Mouse (Mus musculus): Measurements from ENCODE around the gene Gm525. TPM values are rescaled to one million over a fixed set of nuclear protein-coding genes. Genes with fewer than 3 reads are reported as not detected.
"Not testable (repeated sequence)": the region's sequence is repeated elsewhere in the genome, so short reads cannot be mapped to it uniquely, and the experiment has no call there.

Gene Gm525
- polyA plus RNA-seq, 1 experiment = 4.7 TPM

DNA sequence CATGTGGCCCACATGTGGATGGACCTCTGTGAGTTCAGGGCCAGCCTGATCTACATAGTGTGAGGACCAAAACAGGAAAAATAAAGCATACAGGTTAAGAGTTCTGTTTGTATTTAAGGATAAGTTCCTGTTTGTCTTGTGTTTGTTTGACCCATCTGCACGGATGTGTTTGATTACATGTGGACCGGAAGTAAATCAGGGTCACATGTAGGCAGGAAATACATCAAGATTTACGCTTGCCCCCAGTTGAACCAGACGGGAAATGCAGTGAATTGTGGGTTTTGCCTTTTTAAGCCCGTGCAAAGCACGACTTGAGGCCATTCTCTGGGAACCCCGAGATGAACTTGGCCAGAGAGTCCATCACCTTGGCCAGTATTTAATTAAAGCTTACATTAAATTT, 12.3 kb upstream of the Gm525 start:
- DNase-seq (ENCODE audit: low read depth) = no peak

DNA sequence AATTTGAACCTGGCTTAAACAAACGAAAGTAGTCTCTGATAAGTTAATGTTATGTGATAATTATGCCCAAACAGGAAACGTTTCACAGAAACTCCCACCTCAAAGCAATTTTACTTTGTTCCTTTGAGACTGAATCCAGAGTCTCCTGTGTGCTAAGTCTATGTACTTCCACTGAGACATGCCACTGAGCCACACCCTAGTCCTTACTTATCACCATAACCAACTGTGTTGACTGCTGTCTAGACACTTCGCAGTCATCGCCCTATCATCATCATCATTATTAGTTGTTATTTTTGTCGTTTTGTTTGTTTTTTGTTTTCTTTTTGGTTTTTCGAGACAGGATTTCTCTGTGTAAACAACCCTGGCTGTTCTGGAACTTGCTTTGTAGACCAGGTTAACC, 9.3 kb upstream of the Gm525 start:
- no peak for DNase-seq (ENCODE audit: low read depth)

DNA sequence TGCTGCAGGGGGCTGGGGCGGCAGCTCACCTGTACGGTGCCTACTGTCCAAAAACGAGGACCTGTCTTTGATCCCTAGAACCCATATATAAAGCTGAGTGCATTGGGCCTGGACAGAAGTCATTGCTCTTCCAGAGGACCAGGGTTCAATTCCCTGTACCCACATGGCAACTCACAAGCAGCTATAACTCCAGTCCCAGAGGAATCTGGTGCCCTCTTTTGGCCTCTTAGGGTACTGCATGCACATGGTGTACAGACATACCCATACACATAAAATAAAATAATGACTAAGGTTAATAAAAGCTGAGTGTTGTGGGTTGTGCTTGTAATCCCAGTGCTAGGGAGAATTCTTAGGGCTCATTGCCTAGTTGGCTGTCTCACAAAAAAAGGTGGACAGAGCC, 8.3 kb upstream of the Gm525 start:
- no peak for DNase-seq (ENCODE audit: low read depth)

DNA sequence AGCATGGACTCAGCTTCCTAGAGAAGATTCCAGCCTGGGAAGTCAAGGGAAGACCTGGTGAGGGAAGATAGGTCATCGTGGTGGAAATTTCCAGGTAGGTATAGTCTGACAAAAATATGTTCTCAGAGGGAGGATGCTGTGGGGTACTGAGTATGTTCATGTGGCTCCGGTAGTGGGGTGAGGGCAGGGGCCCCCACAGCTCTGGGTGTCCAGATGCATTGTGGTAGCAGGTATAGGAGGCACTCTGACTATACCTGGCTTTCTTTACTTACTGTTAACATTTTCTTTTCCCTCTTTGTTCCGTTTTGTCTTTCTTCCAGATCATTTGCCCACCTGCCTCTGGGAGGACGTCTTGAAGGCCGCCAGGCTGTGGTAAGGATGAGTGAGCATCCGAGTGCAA, 7.5 kb upstream of the Gm525 start:
- no peak for DNase-seq (ENCODE audit: low read depth)

DNA sequence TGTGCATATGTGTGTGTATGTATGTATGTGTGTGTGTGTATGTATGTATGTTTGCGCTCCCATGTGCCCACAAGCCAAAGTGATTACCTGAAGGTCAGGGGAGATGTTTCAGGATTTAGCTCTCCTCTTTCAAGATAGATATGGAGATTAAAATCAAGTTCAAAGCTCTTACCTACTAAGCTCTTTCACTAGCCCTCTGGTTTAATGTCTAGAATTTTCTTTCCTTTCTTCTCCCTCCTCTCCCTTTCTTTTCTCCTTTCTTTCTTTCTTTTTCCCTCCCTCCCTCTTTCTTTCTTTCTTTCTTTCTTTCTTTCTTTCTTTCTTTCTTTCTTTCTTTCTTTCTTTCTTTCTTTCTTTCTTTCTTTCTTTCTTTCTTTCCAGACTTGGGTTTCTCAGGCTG, 6.9 kb upstream of the Gm525 start, which contains the start of gene Dgke:
TSS of gene Dgke (minus strand) at position 101 of the 400 bp plus-strand sequence.
- no peak for DNase-seq (ENCODE audit: low read depth)

DNA sequence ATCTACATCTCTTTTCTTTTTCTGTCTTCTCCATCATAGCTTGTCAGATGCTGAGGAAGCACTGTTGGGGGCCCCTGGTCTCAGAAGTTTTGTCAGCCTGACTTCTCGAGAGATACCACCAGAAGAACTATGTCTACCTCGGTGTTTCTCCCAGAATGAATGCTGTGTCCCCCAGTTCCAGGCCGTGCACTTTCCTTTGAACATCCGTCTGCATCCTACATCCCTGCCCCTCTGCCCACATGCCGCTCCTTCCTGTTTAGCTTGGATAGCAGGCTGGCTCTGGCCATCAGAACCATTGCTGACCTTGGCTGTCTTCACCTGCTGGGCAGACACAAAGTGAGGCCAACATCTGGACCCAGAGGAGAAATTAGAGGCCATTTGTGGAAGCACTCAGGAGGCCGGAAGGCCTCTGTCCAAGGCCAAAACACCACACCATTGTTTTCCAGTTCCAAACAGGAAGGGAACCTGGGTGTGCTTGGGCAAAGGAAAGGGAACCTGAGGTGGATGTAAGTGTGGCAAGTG, 6.3 kb upstream of the Gm525 start:
- no peak for DNase-seq (ENCODE audit: low read depth)

DNA sequence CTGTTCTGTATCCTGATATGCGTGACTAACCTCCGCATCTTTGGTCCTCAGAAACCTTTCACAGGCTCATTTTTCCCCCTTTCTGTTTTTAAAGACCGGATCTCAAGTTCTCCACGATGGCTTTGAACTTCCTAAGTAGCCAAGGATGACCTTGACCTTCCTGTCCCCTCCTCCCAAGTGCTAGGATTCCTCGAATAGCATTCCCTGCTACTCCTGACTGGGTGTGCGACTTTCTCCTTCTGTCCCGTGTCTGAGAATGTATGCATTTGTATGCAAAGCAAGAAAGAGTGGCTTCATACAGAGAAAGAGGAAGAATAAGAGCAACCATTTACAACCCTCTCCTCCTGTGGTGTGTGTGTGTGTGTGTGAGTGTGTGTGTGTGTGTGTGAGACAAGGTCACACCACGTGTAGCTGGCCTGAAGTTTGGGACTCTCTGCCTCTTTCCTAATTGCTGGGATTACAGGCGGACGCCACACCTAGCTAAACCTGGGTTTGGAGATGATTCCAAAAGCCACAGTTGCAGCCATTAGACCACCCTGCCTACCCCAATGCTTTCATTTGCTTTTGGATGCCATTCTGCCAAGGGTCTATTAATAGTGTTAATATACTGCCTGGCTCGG, 5.7 kb upstream of the Gm525 start:
- no peak for DNase-seq (ENCODE audit: low read depth)

DNA sequence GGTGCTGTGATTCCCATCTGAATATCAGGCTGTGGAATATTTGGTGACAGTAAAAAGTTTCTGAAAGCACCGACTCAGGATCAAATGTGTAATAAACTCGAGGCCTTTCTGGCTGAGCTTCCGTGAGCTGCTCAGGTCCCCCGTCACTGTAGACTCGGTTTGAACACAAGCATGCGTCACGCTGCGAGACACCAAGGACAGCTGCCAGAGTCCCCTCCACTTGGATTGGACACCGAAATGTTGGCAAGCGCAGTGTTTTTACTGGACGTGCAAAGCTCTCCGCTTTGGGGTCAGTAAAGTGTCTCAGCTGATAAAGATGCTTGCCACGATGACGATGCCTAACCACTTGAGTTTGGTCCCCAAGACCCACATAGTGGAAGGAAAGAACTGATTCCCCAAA, 5.0 kb upstream of the Gm525 start:
- no peak for DNase-seq (ENCODE audit: low read depth)

DNA sequence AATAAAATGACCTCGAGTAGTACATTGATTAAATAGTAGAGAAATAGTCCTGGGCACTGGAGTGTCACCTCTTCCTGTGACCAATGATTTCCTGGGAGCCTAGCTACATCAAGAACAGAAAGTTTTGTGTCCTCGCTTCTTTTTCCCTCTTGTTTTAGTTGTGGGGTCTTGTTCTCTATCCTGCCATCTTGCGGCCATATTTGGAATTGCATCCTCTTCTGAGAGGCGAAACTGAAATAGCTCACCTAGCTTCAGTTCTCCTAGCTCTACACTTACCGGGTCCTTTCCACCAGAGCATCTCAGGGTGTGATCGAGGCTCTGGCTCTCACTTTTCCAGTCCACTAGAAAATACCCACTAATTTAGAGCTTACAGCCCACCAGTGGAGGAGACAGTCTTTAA, 4.3 kb upstream of the Gm525 start:
- no peak for DNase-seq (ENCODE audit: low read depth)

DNA sequence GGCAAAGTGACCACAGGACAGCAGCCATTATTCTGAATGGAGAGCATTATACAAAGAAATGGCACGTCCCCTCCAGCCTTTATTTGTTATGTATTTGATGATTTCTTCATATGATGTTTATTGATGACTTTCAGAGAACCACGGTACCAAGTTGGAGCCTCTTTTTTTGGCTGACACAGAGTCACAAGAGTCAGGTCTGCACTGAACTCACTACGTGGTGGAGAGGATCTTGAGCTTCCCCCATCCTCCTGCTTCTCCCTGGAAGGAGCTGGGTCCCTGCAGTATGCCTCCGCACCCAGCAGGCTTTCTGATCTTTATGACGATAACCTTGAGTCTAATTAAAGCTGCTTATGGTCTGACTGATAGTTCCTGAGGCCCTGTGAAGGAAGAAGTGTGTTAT, 2.1 kb upstream of the Gm525 start:
- no peak for DNase-seq (ENCODE audit: low read depth)

DNA sequence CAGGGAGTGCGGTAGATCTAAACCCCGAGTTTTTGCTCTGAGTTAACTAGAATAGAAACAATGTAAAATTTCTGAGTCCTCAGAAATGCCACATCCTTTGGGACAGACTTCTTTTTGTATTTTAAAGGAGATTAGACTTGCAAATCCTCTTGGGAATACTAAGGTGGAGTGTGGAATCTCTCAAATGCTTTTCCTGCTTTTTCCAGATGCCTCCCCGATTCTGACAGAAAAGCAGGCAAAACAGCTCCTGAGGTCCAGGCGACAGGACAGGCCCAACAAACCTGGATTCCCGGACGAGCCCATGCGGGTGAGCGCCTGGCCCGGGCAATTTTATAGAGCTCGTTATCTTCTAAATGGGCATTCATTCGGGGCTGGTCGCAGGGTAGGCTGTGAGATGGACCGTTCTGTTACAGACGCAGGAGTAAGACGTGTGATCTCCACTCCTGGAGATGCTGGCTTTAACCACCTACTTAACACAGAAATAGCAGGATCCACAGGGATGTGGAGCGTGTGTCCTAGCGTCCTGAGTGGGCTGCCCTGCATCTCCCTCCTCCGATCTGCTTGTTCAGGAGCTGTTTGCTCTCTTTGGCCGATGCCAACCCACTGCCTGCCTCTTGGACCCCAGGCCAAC, 1.3 kb downstream of the Gm525 start:
- DNase-seq (ENCODE audit: low read depth) = no peak

DNA sequence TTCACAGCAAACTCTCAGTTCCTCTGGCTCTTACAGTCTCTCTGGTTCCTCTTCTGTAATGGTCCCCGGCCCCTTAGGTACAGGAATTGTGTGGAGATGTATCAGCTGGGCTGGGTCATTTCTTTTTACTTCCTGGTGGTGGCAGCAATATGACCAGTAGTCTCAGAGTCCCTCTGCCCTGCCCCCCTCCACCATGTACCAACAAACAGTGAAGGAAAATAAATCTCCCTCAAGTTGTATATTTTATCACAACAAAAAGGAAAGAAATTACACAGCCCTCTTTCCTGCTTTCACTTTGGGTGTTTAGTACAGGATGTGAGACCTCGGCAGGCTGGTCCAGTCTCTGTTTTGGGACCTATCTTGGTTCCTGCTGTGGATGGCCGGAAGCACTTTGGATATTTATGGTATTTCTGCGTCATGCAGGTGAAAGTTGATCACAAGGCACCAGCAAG, 2.8 kb downstream of the Gm525 start:
- no peak for DNase-seq (ENCODE audit: low read depth)

DNA sequence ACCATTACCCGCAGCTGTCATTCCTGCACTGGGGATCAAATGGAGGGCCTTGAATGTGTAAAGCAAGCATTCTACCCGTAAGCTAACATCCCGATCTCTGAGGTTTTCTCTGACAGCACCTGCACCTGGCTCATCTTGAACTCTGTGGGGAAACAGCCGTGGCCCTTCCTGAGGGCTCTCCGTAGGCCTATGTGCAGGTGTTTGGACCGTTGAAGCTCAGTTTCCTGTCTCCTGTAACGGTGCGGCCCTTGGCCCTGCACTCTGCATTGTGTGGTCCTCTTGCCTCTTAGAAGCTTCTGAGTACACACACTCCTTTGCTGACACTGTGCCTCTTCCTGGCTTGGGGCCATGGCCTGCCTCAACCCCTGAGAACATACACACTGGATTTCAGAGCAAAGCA, 4.0 kb downstream of the Gm525 start:
- no peak for DNase-seq (ENCODE audit: low read depth)

DNA sequence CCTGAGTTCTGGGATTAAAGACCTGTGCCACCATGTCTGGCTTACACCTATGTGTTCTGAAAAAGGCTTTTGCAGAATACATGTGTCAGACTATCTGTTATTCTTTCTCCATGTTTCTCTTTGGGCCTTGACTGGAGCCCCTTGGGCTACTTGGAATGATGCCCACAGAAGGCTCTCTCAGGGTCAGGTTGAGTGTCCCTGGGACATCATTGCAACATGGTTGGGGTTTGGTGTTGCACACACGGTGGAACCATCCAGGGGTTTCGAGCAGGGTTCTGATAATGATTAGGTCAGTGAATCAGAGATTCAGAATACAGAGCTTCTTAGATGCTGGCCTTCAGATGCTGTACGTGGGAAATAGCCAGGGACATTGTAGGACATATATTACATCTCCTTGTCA, 4.7 kb downstream of the Gm525 start:
- DNase-seq (ENCODE audit: low read depth) = no peak

DNA sequence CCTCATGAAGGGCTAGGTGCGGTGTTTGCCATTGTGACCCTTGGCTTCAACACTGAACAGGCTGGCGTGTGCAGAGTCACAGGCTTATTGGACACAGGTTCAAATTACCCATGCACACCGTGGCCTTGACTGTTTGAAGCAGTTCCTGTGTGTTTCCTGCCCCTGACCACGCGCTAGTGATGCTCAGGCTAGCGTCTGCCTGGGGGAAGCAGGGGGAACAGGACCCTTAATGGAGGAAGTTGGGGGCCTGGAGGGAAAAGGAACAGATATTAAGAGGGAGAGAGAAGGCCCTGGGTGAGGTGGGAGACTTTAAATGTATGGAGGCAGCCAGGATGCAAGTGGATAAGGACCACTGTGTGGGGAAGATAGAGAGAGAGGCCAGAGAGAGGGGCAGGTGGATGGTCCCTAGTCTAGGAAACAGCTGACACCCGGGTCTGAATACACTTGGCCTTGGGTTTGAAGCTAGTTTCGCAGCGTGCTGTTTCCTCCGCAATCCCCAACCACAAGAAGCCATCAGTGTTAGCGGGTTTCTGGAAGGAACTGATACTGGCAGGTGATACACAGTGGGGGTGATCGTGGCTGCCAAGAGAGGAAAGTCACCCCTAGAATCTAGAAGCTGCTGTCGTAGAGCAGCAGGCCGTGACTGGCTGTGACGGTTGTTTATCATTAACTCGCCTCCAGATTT, 5.5 kb downstream of the Gm525 start:
- DNase-seq (ENCODE audit: low read depth) = no peak

DNA sequence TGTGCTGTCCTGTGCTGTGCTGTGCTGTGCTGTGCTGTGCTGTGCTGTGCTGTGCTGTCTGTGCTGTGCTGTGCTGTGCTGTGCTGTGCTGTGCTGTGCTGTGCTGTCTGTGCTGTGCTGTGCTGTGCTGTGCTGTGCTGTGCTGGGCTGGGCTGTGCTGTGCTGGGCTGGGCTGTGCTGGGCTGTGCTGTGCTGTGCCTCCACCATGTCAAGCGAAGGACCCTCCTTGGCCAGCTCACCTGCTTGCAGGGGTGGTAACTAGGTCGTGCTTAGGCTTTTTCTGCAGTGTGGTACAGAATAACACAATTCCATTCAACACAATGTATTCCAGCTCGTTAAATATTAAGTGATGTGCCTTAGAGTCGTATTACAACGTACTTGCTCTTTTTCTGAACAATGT, 8.3 kb downstream of the Gm525 start:
- DNase-seq (ENCODE audit: low read depth) = not testable (repeated sequence)

DNA sequence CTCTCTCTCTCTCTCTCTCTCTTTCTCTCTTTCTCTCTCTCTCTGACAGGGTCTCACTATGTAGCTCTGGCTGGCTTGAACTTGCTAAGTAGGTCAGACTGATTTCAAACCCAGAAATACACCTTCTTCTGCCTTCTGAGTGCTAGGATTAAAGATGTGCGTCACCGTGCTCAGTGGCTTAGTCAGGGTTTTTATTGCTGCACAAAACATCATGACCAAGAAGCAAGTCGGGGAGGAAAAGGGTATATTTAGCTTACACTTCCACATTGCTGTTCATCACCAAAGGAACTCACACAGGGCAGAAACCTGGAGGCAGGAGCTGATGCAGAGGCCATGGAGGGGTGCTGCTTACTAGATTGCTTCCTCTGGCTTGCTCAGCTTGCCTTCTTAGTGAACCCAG, 9.1 kb downstream of the Gm525 start:
- DNase-seq (ENCODE audit: low read depth) = not testable (repeated sequence)

DNA sequence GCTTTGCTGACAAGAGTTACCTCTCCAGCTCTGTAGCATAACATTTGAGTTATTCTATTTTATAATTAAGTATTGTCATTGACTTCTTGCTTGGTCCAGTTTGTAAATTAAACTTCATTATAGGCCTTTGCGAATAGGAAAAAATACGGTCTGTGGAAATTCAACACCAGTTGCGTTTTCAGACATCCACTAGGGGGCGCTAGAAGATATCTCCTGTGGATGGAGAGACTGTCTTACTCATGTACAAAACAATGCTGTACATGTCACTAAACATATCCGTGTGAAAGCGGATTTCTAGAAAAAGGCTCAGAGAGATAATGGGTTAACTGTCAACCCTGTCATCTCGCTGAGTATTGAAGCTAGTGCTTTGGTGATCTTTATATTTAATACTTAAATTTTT, 11.0 kb downstream of the Gm525 start:
- DNase-seq (ENCODE audit: low read depth) = no peak

DNA sequence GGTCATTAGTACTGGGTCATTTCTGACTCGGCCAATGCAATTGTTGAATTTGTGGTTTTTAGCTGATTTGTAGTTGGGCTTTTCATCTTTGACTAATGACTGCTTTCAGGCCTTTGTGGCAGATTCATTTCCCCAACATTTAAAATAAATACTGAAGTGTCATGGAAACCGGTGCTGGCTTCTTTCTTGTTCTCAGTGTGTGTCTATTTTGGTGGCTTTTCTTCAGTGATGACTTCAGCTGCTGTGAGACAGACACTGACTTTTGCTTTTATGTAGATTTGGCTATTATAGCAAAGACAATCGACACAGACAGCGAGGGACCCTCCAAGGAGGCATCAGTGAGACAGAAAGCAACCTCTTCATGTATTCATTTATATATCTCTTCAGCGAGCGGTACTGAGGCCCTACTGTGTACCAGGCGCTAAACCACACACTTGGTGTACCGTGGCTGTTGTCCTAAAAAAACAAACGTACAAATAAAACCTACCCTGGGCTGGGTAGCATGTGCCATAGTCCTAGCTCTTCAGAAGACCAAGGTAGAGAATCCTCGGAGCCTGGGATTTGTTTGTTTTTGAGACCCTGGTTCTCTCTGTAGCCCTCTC, 12.7 kb downstream of the Gm525 start:
- DNase-seq (ENCODE audit: low read depth) = no peak

DNA sequence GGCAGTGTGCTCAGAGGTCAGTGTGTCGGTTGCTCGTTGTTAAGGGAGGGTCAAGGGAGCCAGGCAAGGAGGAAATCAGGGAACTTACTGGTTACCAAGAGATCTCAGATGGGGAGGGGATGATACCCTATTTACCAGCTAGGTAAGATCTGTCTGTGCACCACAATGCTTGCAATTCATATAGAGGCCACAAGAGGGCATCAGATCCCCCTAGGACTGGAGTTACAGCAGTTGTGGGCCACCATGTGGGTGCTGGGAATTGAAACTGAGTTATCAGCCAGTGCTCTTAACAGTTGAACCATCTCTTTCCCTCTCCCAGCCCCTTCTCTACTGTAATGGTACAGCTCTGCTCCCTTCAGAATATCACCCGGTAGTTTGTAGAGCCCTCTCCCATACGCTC, 15.1 kb downstream of the Gm525 start:
- DNase-seq (ENCODE audit: low read depth) = no peak

DNA sequence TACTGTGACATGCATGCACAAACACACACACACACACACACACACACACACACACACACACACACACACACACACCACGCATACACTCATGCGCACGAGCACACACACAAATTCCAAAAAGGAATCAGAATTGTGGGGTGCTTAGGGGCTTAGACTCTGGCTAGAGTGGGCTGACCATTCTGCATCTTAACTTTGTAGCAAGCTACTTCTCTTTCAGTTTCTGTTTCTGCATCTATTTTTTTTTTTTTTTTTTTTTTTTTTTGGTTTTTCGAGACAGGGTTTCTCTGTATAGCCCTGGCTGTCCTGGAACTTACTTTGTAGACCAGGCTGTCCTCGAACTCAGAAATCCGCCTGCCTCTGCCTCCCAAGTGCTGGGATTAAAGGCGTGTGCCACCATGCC, 16.7 kb downstream of the Gm525 start:
- not testable (repeated sequence) for DNase-seq (ENCODE audit: low read depth)

DNA sequence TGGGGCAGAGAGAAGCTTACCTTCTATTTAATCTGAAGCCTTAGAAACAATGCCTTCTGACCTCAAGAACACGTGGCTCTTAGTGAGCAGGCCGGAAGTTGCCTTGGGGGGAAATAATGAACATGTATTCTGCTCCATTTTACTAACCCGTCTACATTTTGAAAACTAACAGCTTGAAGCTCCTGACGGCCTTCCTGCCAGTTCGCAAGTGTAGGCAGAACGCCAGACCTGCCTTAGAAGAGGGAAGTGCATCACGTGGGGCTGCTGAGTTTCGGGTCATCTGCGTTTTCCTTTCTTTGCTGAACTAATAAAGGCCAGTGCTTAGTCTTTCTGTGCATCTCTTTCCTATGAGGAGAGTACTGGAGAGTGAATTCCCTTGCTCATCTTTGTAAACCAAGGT, 19.1 kb downstream of the Gm525 start:
- no peak for DNase-seq (ENCODE audit: low read depth)

DNA sequence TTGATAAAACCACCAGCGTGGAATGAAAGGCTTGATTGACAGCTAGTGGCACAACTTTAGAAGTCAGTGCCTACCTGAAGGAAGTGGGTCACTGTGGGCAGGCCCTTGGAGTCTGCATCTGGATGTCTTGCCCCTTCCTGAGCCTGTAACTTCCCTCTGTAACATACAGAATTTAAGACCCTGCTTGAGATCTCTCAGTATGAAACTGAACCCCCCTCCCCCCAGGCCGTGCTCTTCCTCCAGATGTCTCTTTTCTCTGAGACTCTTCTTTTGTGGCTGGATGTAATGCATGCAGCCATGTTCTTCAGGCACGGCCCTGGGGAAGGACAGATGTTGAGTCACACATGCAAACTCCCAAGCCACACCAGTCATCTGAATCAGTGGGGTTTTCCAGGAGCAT, 21.7 kb downstream of the Gm525 start:
- DNase-seq (ENCODE audit: low read depth) = no peak
